16 mouse cellular contexts compared by ENCODE assay signal in the genomic region with DNA sequence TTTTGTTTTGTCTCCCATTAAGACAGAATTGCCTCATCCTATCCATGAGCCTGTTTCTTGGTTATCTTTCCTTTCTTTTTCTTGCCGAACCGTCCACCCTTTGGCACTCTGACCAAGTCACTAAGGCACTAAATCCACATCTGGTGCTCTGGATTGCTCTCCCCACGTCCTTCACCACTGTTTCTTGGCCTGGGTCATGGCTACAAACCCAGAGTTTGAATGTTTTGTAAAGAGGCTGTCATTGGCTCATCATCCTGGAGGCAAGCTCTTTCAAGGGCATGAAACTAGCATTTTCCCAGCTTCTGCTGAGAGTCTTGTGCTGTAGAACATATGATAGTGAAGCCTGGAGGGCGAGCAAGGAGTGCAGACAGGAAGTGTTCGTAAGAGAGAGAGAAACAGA.
A peak's percentile ranks its signal among the peaks of the same experiment; 100 is the strongest.
DNase-seq lines count a peak whose midpoint lies in the region; ATAC-seq lines count a peak whose summit lies in the region.
"Had no signal": no experiment of that assay in that cellular context is flagged by ENCODE, and none has a peak within 500 bp of the region (broad histone marks: within the 10 kb centered on the region; RNA-seq: fewer than 3 reads in every experiment).

No protein-coding gene starts in this region.

- no peak overlapping the region for H3K27ac ChIP-seq in liver, embryonic 12.5 days
- H3K27ac ChIP-seq: embryonic facial prominence, embryonic 10.5 days; embryonic facial prominence, embryonic 12.5 days; forebrain, embryonic 13.5 days; forebrain, embryonic 15.5 days had no signal

- no peaks in the 10 kb centered on the region for H3K9me3 ChIP-seq in liver, embryonic 12.5 days (replicated peaks)
- H3K9me3 ChIP-seq: embryonic facial prominence, embryonic 10.5 days; embryonic facial prominence, embryonic 12.5 days; forebrain, embryonic 13.5 days; forebrain, embryonic 15.5 days had no signal

- 57% methylated on average over 5 of the region's 5 CpGs for WGBS in liver, embryonic 12.5 days (ENCODE audit: insufficient replicate concordance)

- H3K9ac ChIP-seq in liver, embryonic 12.5 days = no peak overlapping the region
- H3K9ac ChIP-seq: embryonic facial prominence, embryonic 12.5 days; forebrain, embryonic 13.5 days; forebrain, embryonic 15.5 days; forebrain, postnatal 0 days had no signal

- DNase-seq in adrenal gland, adult 8-10 months = peak; percentile 61
- no peak for DNase-seq in adrenal gland, postnatal 4 days (ENCODE audit: low spot score in 2 of 2)
- peak; percentile 27 to 61 for DNase-seq in adrenal gland, postnatal 36 days
- DNase-seq in adrenal gland, adult 18-20 months (ENCODE audit: low spot score in 2 of 2) = no peak
- peak; percentile 8 for DNase-seq in adipocyte (ENCODE audit: low spot score)
- DNase-seq: cerebellum, adult 11-12 months; cerebellum, adult 2 months; cerebellum, adult 9-10 months; cerebellum, postnatal 10 days; cerebellum, postnatal 25 days; forebrain, postnatal 0 days had no signal

- H3K4me1 ChIP-seq in liver, embryonic 12.5 days = no peaks in the 10 kb centered on the region
- H3K4me1 ChIP-seq: embryonic facial prominence, embryonic 10.5 days; embryonic facial prominence, embryonic 12.5 days; forebrain, embryonic 13.5 days; forebrain, embryonic 15.5 days had no signal

- H3K4me2 ChIP-seq in liver, embryonic 12.5 days = no peak overlapping the region
- H3K4me2 ChIP-seq: embryonic facial prominence, embryonic 12.5 days; forebrain, embryonic 13.5 days; forebrain, embryonic 15.5 days had no signal

- no peak overlapping the region for H3K4me3 ChIP-seq in liver, embryonic 12.5 days
- H3K4me3 ChIP-seq: embryonic facial prominence, embryonic 10.5 days; embryonic facial prominence, embryonic 12.5 days; forebrain, embryonic 13.5 days; forebrain, embryonic 15.5 days had no signal

- H3K27me3 ChIP-seq in liver, embryonic 12.5 days (replicated peaks) = no peaks in the 10 kb centered on the region
- H3K27me3 ChIP-seq: embryonic facial prominence, embryonic 12.5 days; forebrain, embryonic 13.5 days; forebrain, embryonic 15.5 days had no signal

- H3K36me3 ChIP-seq in liver, embryonic 12.5 days = no peaks in the 10 kb centered on the region
- H3K36me3 ChIP-seq: forebrain, embryonic 15.5 days had no signal

- ATAC-seq in liver, embryonic 12.5 days = no peak
- ATAC-seq: forebrain, embryonic 13.5 days; forebrain, embryonic 15.5 days; forebrain, postnatal 0 days had no signal

Comparison
In these comparisons a context has a peak if more than half of its experiments do, and no peak if none do; other contexts are left out.
1. DNase-seq: peak in adrenal gland, adult 8-10 months (single experiment), adrenal gland, postnatal 36 days (2 of 2) and adipocyte (single experiment); none in adrenal gland, postnatal 4 days (0 of 2) and adrenal gland, adult 18-20 months (0 of 2).